9 mouse cellular contexts compared by ENCODE assay signal in genomic region chr2:75312246-75312645, GRCm38 (mm10).
DNase-seq lines count a peak whose midpoint lies in the region; ATAC-seq and TF ChIP-seq lines count a peak whose summit lies in the region.
"Had no signal": no experiment of that assay in that cellular context is flagged by ENCODE, and none has a peak within 500 bp of the region (broad histone marks: within the 10 kb centered on the region; RNA-seq: fewer than 3 reads in every experiment).

No protein-coding gene starts in this region.

- no peak for TF ChIP-seq EP300 in stomach, postnatal 0 days (optimal IDR thresholded peaks at IDR 0.05)

- peak; percentile 20; the same call in 1 of the 2 replicates for TF ChIP-seq CTCF in lung, adult 2 months (IDR thresholded peaks at IDR 0.05; ENCODE audit: insufficient read depth, low read length)
- peak; percentile 76 for TF ChIP-seq CTCF in stomach, postnatal 0 days (IDR thresholded peaks at IDR 0.05; ENCODE audit: low read depth)

- no peak overlapping the region for H3K9ac ChIP-seq in stomach, postnatal 0 days (ENCODE audit: low read length)

- ATAC-seq in megakaryocyte-erythroid progenitor cell, adult 5-6 weeks (replicated peaks; ENCODE audit: low FRiP score, low TSS enrichment, poor library complexity, severe bottlenecking) = 0 out of 2 replicates have a peak, but pooled peaks have one; percentile 41
- ATAC-seq in stomach, postnatal 0 days (ENCODE audit: low FRiP score, low TSS enrichment) = no peak

- DNase-seq in adrenal gland, postnatal 14 days = peak; percentile 52
- DNase-seq in adrenal gland, adult 8-10 months = no peak
- peak; percentile 22 for DNase-seq in lung, adult 2 months
- DNase-seq in lung, adult 18-20 months = no peak
- DNase-seq in embryo, embryonic 10.5 days (ENCODE audit: low spot score) = peak; percentile 79
- DNase-seq in kidney, postnatal 14 days = peak; percentile 59
- DNase-seq in stomach, postnatal 0 days (ENCODE audit: low spot score) = peak; percentile 19

- no peak overlapping the region for H3K4me2 ChIP-seq in stomach, postnatal 0 days (replicated peaks; ENCODE audit: low read depth)

- H3K27me3 ChIP-seq in stomach, postnatal 0 days (ENCODE audit: control insufficient read depth, insufficient read depth, low read length) = no peaks in the 10 kb centered on the region

- no peaks in the 10 kb centered on the region for H3K36me3 ChIP-seq in stomach, postnatal 0 days (ENCODE audit: control insufficient read depth, insufficient read depth, low read length)

- no peak for TF ChIP-seq POLR2A in lung, adult 2 months (IDR thresholded peaks at IDR 0.05; ENCODE audit: borderline replicate concordance, extremely low read depth, low read depth, low read length)

- no peak overlapping the region for H3K4me3 ChIP-seq in lung, adult 2 months (replicated peaks; ENCODE audit: extremely low read depth, low read depth, low read length)
- no peak overlapping the region for H3K4me3 ChIP-seq in stomach, postnatal 0 days (ENCODE audit: low read depth, low read length)
- H3K4me3 ChIP-seq: megakaryocyte, embryonic 14.5 days had no signal

- 11% methylated on average over 7 of the region's 7 CpGs for WGBS in lung, adult 2 months
- WGBS in stomach, postnatal 0 days = 12% methylated on average over 7 of the region's 7 CpGs

- H3K4me1 ChIP-seq in lung, adult 2 months (ENCODE audit: control insufficient read depth, insufficient read depth, low read length) = peaks cover 2% of the 10 kb centered on the region; the same call in 1 of the 2 replicates
- no peaks in the 10 kb centered on the region for H3K4me1 ChIP-seq in stomach, postnatal 0 days (replicated peaks; ENCODE audit: control insufficient read depth, insufficient read depth)
- H3K4me1 ChIP-seq: megakaryocyte, embryonic 14.5 days had no signal

- no peaks in the 10 kb centered on the region for H3K9me3 ChIP-seq in stomach, postnatal 0 days (ENCODE audit: control insufficient read depth, low read length)

- no peak overlapping the region for H3K27ac ChIP-seq in stomach, postnatal 0 days (replicated peaks)

Comparison
In these comparisons a context has a peak if more than half of its experiments do, and no peak if none do; other contexts are left out.
1. DNase-seq: peak in adrenal gland, postnatal 14 days (single experiment), lung, adult 2 months (single experiment), embryo, embryonic 10.5 days (single experiment), kidney, postnatal 14 days (single experiment) and stomach, postnatal 0 days (single experiment); none in adrenal gland, adult 8-10 months (single experiment) and lung, adult 18-20 months (0 of 2).